Mouse (Mus musculus) ES-E14 (cell line): Measurements from ENCODE around the gene Prol1.

Source experiments
- CHD2 ChIP-seq: IDR thresholded peaks from 2 replicates; pipeline ENCODE4 v1.6.1; 2014; ENCODE audit warnings: mild to moderate bottlenecking, low read depth, low read length, inconsistent platforms
- HCFC1 ChIP-seq: IDR thresholded peaks from 2 replicates; pipeline ENCODE4 v1.6.1; 2012; ENCODE audit warnings: low read length, inconsistent platforms, borderline replicate concordance; ENCODE audit not compliant: insufficient read depth
- MAFK ChIP-seq: IDR thresholded peaks from 2 replicates; pipeline ENCODE4 v1.6.1; 2014; ENCODE audit warnings: mild to moderate bottlenecking, low read depth, low read length, inconsistent platforms; ENCODE audit not compliant: insufficient read depth
- ZC3H11A ChIP-seq: IDR thresholded peaks from 2 replicates; pipeline ENCODE4 v1.6.1; 2012; ENCODE audit warnings: low read depth, mild to moderate bottlenecking, inconsistent platforms, low read length, borderline replicate concordance
- ZNF384 ChIP-seq: IDR thresholded peaks from 2 replicates; pipeline ENCODE4 v1.6.1; 2012; ENCODE audit warnings: low read depth, low read length, inconsistent platforms

DNA sequence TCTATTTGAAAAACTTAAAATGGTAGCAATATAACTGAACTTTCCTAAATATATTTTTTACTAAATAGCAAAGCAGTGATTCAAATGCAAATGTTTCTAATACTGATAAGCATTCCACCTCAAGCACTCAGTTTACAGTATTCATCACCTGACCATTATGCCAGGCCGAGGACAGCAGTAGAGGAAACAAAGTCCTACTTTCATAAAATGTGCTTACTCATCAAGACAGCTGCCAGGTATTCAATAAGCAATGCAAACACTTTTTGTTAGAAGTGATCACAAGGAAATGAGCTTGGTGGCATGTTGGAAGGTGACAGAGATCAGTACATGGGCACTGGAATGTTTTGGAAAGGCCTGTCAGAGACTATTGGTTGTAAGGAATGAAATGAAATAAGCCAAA lies 49.8 kb downstream of the Prol1 start:
- TF ChIP-seq ZC3H11A, result no peak
- TF ChIP-seq HCFC1, result no peak
- no peak for TF ChIP-seq ZNF384
- no peak for TF ChIP-seq MAFK
- no peak for TF ChIP-seq CHD2
